Mouse (Mus musculus) liver, postnatal 0 days (tissue): ENCODE results near the gene Palld.

ENCODE experiments used
- CTCF ChIP-seq: sonication (generic); IDR thresholded peaks from 2 replicates; pipeline ENCODE4 v1.5.1; 2016; ENCODE audit warnings: antibody characterized with exemption, low read depth
- EP300 ChIP-seq: IDR thresholded peaks from 2 replicates; pipeline ENCODE4 v1.6.1; 2016; ENCODE audit warnings: antibody characterized with exemption, low read depth, mild to moderate bottlenecking

DNA sequence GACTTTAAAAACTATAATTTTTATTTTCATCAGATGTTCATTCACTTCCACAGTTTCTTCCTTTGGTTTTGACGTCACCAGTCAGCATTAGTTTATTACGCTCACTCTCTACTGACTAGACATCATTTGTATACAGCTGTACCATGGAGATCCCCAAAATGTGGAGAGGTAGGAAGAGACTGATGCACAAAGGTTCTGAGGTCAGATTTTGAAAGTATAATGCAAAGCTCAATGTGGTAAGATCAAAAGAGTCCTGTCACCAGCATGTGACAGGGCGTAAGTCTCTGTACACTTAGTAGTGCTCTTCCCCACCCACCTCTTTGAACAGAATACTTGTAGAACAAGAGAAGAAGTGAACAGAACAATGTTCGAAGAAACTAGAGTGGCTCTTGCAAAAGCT, 339.9 kb downstream of the Palld start:
- no peak for TF ChIP-seq EP300
- TF ChIP-seq CTCF: no peak
